Mouse (Mus musculus) c-Kit-positive CD71-negative TER-119-negative erythroid progenitor cells, embryonic 14.5 days (primary cell): ENCODE measurements around the gene Tnrc6c.

ENCODE experiments used
- DNase-seq: peaks from one replicate; pipeline ENCODE4 v3.0.0-alpha.2; 2013; ENCODE audit warnings: low read depth

The Tnrc6c gene

DNA sequence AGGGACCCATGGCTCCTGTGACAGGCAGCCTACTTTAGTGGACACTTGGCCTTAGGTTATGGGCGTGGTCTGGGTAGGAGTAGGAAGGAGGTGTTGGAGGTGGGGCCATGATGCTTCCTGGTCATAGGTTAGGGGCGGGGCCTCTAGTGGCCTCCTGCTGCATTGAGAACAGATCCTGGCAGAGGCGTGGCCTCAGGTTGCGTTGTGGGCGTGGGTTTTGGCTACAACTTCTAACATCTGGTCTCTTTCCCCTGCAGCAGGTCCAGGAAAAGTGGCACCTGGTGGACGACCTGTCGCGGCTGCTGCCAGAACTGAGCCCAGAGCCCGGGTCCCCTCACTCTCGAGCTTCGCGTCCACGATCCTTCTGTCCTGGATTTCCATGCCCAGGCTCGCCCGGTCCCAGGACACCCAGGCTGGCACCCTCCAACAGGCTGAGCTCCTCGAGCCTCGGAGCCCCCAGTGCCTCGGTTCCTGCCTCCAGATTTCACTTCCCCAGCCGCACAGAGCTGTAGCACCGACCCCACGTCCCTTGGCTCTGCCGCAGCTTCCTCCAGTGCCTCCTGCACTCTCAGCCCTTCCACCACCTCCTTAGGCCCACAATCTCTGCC lies 138.3 kb downstream of the Tnrc6c start:
- no peak for DNase-seq

DNA sequence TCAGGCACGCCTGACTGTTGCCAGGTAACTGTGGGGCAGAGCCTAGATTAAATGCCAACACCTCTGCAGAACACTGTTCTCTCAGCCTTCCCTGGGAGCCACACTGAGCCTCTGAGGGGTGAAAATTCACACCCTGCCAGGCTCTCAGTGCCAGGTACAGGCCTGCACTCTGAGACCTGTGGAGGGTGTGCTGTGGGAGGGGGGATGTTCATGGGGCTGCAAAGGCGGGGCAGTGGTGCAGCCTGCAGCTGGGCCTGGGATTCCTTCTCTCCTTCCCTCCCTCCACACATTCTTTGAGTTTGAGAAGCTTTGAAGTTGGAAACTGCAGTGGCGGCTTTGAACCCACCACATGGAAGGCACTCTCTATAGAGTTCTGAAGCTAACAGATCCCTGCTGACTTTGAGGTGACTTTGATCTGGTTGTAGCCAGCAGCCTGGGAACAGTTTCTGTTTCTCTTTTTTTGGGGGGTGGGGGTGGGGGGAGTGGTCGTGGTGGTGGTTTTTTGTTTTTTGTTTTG lies 140.0 kb downstream of the Tnrc6c start:
- DNase-seq: no peak

DNA sequence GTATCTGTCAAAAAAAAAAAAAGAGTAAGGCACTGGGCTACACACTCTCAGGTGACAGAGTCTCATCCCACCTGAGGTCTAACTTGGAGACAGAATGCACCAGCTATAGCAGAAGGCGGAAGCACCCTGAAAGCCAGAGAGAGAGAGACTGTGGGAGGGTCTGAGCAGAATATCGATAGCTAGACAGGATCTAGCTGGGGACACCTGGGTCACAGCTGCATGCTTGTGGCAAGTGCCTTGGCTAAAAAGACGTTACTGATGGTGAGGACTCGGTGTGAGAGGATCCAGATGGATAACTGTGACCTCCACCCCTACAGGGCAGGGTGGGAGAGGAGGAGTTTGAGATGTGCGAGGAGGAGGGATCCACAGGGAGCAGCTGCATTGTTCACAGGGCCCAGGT lies 142.9 kb downstream of the Tnrc6c start:
- no peak for DNase-seq

DNA sequence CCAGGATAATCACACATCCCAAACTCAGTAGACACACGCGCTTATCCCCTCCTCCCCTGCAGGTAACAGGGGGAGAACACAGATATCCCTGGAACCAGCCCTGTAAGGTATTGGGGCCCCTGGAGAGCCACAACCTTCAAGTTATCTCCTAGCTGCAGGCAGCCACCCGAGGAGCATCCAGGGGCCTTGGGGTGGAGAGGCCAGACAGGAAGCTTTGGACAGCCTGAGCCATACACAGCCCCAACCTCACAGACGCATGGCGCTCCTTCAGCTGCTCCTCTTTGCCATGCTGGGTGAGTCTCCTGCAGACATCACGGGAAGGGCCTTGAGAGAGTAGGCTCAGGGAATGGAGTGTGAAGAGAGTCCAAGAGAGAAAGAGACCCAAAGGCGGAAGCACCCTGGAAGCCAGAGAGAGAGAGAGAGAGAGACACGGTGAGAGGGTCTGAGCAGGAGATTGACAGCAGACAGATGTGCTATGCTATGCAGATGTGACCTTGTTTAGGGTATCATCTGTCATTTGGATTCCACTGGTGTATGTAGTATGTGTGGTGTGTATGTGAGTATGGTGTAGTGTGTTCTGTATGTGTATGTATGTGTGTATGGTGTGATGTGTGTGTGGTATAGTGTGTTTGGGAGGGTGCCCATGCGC lies 143.5 kb downstream of the Tnrc6c start, which contains the start of gene 6030468B19Rik:
Gene 6030468B19Rik (plus strand): TSS at position 150 of the 649 bp plus-strand sequence.
- no peak for DNase-seq

DNA sequence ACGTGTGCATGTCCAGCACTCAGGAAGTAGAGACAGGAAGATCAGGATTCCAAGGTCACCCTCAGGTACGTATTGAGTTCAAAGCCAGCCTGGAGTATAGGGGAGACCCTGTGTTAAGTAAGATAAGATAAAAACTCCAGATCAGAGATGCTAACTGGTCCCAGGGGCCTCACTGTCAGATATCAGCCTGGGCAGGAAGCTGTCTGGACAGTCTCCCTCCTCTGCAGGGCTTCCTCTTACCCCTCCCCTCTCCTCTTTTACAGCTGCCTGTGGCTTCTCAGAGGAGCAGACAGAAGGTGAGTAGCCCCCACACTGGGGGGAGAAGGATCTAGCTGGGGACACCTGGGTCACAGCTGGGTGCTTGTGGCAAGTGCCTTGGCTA lies 144.1 kb downstream of the Tnrc6c start:
- DNase-seq: no peak

DNA sequence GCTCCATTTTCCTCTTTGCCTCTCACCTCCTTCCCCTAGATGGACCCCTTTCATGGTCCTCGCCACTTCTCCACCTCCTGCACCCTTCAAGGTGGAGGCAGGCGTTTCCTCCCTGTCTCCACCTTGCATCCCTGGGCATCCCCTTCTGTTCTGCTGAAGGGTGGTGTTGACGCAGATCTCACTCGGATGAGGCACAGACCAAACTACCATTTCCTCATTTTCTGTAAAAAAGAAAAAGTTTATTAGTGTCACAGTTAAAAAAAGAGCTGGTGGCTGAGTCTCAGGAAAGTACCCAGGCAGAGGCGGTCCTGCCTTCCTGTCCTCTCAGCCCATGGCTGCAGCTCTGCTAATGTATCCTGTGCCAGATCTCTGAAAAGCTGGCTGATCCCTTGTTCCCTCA lies 145.1 kb downstream of the Tnrc6c start:
- DNase-seq: no peak

DNA sequence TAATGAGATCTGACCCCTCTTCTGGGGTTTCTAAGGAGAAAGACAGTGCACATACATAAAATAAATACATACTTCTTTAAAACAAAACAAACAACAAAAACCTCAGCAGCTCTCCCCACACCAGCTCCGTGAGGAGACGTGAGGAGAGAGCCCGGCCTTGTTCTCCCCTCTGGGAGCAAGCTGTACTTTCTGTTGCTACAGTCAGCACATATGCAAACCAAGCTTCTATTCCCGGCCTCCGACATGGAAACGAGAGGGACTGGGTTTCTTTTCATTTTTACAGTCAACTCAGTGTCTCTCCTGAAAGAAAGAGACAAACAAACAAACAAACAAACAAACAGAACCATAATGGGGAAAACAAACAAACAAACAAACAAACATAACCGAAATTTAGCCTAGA lies 145.9 kb downstream of the Tnrc6c start:
- DNase-seq: no peak

DNA sequence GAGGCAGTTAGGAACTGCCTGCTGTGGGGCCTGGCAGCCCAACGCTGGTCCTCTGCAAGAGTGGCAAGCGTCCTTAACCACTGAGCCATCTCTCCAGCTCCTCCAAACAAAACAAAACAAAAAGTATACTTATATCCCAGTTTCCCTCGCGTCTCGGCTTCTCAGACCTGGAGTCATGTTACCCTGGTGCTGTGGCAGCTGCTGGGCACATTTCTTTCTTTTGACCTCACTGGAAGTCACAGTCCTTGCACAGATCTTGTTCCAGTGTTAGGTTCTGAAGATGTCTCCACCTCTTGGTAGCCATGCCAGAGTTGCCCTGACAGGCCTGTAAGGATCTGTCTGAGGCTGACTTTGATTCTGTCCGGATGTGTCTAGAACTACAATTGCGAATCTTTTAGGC lies 147.6 kb downstream of the Tnrc6c start:
- DNase-seq: no peak

DNA sequence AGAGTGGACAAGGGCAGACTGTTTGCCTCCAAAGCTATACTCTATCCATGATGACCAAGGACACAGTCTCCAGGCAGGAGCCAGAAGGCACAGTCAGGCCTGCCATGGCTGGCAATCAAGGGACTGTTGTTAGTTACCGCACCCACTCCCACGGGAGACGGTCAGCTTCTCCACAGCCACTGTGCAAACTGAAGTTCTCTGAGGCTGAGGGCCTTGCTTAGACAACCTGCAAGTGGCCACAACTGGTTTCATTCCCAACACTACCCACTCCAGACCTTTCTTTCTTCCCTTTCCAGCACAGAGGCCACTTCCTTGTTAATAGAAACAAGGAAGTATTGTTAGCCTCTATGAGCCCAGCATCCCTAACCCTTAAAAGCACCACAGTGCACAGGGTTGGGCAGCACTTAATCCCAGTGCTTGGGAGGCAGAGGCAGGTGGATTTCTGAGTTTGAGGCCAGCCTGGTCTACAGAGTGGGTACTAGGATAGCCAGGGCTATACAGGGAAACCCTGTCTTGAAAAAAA lies 149.1 kb downstream of the Tnrc6c start:
- no peak for DNase-seq

DNA sequence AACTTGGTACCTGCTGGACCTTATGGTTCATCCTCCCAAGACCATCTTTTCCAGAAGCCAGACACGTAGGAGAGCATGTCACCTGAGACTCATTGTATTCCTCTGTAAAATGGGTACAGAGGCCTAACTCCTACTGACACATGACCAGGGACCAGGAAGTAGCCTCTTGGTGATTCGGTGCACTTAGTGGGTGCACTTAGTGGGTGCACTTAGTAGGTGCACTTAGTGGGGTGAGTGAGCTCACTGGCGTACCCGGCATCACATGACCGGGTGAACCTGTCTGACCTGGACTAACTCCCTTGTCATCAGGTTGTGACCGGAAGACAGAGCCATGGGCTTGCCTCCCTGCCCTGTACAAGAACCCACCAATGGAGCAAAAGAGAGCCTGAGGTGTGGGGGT lies 152.7 kb downstream of the Tnrc6c start:
- no peak for DNase-seq

DNA sequence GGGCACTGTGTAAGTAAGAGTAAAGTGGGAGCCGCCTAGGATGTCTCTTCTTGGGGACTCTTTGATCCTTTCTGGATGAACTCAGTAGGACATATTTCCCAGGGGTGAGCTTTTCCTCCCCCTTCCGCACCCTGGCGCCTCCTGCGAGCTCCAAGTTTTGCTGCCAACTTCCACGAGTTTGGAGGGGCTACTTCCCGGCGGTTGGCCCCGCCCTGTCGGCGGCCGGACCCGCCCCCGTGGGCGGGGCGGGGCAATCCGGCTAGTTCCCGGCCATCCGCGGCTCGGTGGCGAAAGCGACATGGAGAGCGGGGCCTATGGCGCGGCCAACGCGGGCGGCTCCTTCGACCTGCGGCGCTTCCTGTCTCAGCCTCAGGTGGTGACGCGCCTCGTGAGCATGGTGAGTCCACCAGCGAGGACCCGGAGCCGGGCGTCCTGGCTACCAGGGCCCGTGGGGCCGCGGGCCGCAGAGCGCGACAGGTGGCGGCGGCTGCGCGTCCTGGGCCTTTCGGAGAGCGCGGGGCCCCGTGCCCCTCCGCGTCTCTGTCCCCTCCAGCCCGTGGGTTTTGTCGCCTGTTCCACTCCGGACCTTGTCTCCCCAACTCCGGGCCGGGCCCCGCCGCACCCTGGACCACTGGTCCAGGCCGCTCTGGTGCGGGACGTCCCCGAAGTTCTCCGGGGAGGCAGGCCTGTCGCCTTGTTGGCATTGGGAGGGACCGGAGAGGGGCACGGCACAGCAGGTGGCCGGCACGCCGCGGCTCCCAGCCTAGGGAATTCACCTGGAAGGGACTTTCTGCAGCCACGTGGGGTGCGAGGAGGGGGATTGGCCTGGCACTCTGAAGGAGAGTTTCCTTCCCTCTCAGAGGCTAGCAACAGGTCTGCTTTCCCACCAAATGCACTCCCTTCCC lies 155.6 kb downstream of the Tnrc6c start, which contains the start of the genes Gm20708 and Syngr2:
Gene Gm20708 (plus strand): TSS at position 262 of the 905 bp plus-strand sequence.
Gene Syngr2 (plus strand): TSS at position 262 of the 905 bp plus-strand sequence.
- no peak for DNase-seq

DNA sequence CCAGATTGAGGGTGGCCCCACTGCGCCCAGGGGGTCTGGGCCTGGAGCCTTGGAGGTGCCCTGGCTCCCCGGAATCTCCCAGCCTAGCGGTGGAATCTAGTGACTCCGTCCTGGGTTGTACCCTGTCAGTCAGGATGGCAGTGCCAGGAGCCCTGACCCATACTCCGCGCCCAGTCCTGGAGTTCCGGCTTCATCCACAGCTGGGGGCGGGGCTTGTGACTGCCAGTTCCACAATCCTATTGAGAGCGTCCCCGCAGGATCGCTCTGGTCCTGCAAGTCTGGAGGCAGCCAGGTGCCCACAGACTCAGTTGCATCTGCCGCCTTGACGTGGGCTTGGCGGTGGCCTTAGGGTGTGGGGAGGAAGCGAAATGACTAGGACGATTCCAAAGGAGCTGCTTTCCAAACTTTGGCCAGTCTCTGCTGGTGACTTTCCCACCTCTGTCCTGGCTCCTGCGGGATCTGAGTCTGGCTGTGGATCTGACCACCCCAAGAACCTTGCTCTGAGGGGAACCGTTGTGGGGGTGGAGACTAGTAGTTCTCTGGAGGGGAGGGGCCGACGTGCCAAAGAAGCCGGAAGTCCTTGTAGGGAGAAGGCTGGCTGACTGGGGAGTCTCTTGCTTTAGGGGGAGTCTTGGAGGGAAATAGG lies 156.4 kb downstream of the Tnrc6c start:
- DNase-seq: peak; percentile 81
